ENCODE assay signal across 8 mouse cellular contexts in the genomic region with DNA sequence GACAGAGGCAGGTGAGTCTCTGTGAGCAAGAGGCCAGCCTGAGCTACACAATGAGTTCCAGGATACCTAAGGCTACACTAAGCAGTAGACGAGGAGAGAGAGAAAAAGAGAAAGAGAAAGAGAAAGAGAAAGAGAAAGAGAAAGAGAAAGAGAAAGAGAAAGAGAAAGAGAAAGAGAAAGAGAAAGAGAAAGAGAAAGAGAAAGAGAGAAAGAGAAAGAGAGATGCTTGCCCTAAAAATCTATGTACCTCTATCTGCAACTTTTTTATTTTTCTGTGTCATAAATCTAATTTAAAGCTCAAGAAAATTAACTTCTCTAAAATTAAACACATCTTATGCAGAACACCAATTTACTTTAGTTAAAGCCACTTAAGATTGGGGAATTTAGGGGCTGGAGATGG. TPM values are rescaled to one million over a fixed set of nuclear protein-coding genes. Genes with fewer than 3 reads are reported as not detected.
DNase-seq lines count a peak whose midpoint lies in the region; ATAC-seq and TF ChIP-seq lines count a peak whose summit lies in the region.
"Not testable (repeated sequence)": the region's sequence is repeated elsewhere in the genome, so short reads cannot be mapped to it uniquely, and the experiment has no call there.

No protein-coding gene starts in this region.

- in situ Hi-C loops in CH12.LX (cut with MboI; ENCODE audit: low pct_ligation_motif_present, low pct_unique_long_range_greater_than_20kb, low sequenced_read_pairs): not testable (repeated sequence)

- H3K79me2 ChIP-seq in CH12.LX (replicated peaks; ENCODE audit: control insufficient read depth, extremely low read depth, insufficient read depth, poor library complexity, severe bottlenecking): peaks cover 72% of the 10 kb centered on the region

- H3K9ac ChIP-seq in CH12.LX (ENCODE audit: insufficient read depth, low read depth): not testable (repeated sequence)

- H3K27ac ChIP-seq in CH12.LX (ENCODE audit: insufficient read depth, low read depth): not testable (repeated sequence)

- H3K4me1 ChIP-seq in CH12.LX (ENCODE audit: control insufficient read depth in 1 of 2, insufficient read depth in 2 of 2): peaks cover 2 to 60% of the 10 kb centered on the region in 2 experiments
- H3K4me1 ChIP-seq in megakaryocyte, embryonic 14.5 days: peaks cover 21% of the 10 kb centered on the region

- TF ChIP-seq CTCF in CH12.LX (conservative IDR thresholded peaks at IDR 0.05 in 1 of 2, IDR thresholded peaks at IDR 0.05 in 1 of 2; ENCODE audit: low read depth in 2 of 2, low read length in 2 of 2): not testable (repeated sequence)

- dilution Hi-C loops in CH12.LX (cut with MboI; ENCODE audit: extremely low pct_ligation_motif_present, extremely low pct_unique_long_range_greater_than_20kb, low sequenced_read_pairs): not testable (repeated sequence)

- TF ChIP-seq POLR2A in CH12.LX (IDR thresholded peaks at IDR 0.05; ENCODE audit: low read depth, low read length): not testable (repeated sequence)

- peaks cover 34 to 76% of the 10 kb centered on the region in 2 experiments for H3K36me3 ChIP-seq in CH12.LX (replicated peaks in 1 of 2; ENCODE audit: control insufficient read depth in 1 of 2, insufficient read depth in 1 of 2, low read length in 1 of 2)
- H3K36me3 ChIP-seq in megakaryocyte, embryonic 14.5 days (replicated peaks; ENCODE audit: low read length): peaks cover 73% of the 10 kb centered on the region
- not testable (repeated sequence) for H3K36me3 ChIP-seq in splenic B cell, adult 2 months (ENCODE audit: control insufficient read depth, insufficient read depth, low read length, poor library complexity, severe bottlenecking)

- H3K4me3 ChIP-seq in CH12.LX (replicated peaks in 1 of 3; ENCODE audit: low read depth in 2 of 3, low read length in 2 of 3, poor library complexity in 1 of 3): not testable (repeated sequence)
- peak overlapping the region; percentile 18 for H3K4me3 ChIP-seq in megakaryocyte, embryonic 14.5 days (replicated peaks)

- not testable (repeated sequence) for H3K4me2 ChIP-seq in CH12.LX (ENCODE audit: insufficient read depth, low read depth, poor library complexity, severe bottlenecking)

- not testable (repeated sequence) for TF ChIP-seq EP300 in CH12.LX (IDR thresholded peaks at IDR 0.05; ENCODE audit: low read length)

- not testable (repeated sequence) for H3K9me3 ChIP-seq in CH12.LX (replicated peaks; ENCODE audit: low read length); megakaryocyte, embryonic 14.5 days

- DNase-seq in CD4-positive helper T cell, adult 2 months (ENCODE audit: low read depth, low spot score): peak; percentile 16
- peak; percentile 15 for DNase-seq in CD4-positive, CD25-positive, alpha-beta regulatory T cell, adult 2 months (ENCODE audit: low read depth, low spot score)
- DNase-seq in CH12.LX (ENCODE audit: extremely low read depth): not testable (repeated sequence)
- DNase-seq in induced T-regulatory cell, adult 2 months (ENCODE audit: low read depth): peak; percentile 39
- DNase-seq in naive thymus-derived CD4-positive, alpha-beta T cell, adult 2 months (ENCODE audit: low read depth): peak; percentile 39
- peak; percentile 20 for DNase-seq in splenic B cell, adult 2 months (ENCODE audit: low read depth, low spot score)

- ATAC-seq in CD4-positive, CD25-positive, alpha-beta regulatory T cell, adult 4 months: peak; percentile 49

- not testable (repeated sequence) for TF ChIP-seq RAD21 in CH12.LX (IDR thresholded peaks at IDR 0.05; ENCODE audit: low read depth, low read length)

- H3K27me3 ChIP-seq in CH12.LX (replicated peaks); megakaryocyte, embryonic 14.5 days (replicated peaks); splenic B cell, adult 2 months (ENCODE audit: control insufficient read depth, insufficient read depth, low read length, poor library complexity, severe bottlenecking): not testable (repeated sequence)

TF ChIP-seq in CH12.LX, 34 proteins besides CTCF, POLR2A, EP300 and RAD21:
- peak; percentile 49; the same call in 1 of the 2 replicates for TF ChIP-seq IRF4 (IDR thresholded peaks at IDR 0.05; ENCODE audit: low read depth, low read length)
- TF ChIP-seq ETS1 (conservative IDR thresholded peaks at IDR 0.05; ENCODE audit: low read depth, low read length): peak; percentile 96
TF ChIP-seq in CH12.LX: peak in this region for 2; not testable (repeated sequence) for 32.

RNA-seq across cellular contexts. Expression of a gene that starts 12.5 kb away (rescaled TPM):
- polyA plus RNA-seq in CD4-positive, CD25-positive, alpha-beta regulatory T cell, adult 4 months (2017; shearing (Covaris generic)): 10 to 100 TPM in 1 of 2 experiments, 1 to 10 TPM in 1; 9.3 to 14.5 TPM
- 33.2 and 37.9 TPM in 2 replicates for total RNA-seq in CH12.LX (2012; rRNA removed)
- total RNA-seq in CH12.LX (2014; rRNA removed): 40.9 and 47.6 TPM in 2 replicates
- 31.6 and 41.5 TPM in 2 replicates for polyA plus RNA-seq in CH12.LX (2012; ENCODE audit: insufficient read length, low read depth)
- polyA plus RNA-seq in megakaryocyte, embryonic 14.5 days (2012; ENCODE audit: insufficient read depth, low replicate concordance): 0.15 and 0.46 TPM in 2 replicates
